Mouse (Mus musculus) regulatory T cell (primary cell): ENCODE data around the gene Slc29a1.

ENCODE experiments used
- in situ Hi-C: fragments of 300-600 bp; cut with MboI, MseI; formaldehyde crosslinking; loops from one replicate; pipeline ENCODE4 v1.15.1; 2025; ENCODE audit warnings: high pct_unique_total_duplicates

Gene Slc29a1

GRCm38 (mm10) chr17:45599446-45600242 lies at the start of gene Slc29a1:
Slc29a1 (minus strand) TSS chr17:45599606.
- in situ Hi-C loops = loop anchor here (25.0 kb wide), 1 partner anchor 1938 kb away; no protein-coding TSS in a partner anchor

- in situ Hi-C loops = no loop called here
Measured at GRCm38 (mm10) chr17:45644185-45644584, 44.8 kb upstream of the Slc29a1 start.

- in situ Hi-C loops = no loop called here
Measured at GRCm38 (mm10) chr17:45642701-45643100, 43.3 kb upstream of the Slc29a1 start.

DNA sequence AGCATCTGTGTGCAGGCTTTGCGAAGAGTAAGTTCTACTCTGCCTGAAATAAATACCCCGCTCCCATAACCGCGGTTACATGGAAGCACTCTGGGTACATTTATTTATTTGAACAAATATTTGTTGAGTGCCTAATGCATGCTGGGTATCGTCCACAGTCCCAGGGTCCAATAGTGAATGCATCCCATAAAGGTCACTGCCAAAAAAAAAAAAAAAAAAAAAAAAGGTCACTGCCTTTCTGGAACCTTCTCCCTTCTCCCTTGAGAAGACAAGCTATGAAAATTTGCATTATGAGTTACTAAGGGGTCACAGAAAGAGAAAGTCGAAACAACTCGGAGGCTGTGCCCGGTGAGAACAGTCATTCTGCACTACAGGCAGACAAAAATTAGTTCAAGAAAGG lies 42.6 kb upstream of the Slc29a1 start:
- in situ Hi-C loops = no loop called here

- in situ Hi-C loops = no loop called here
Measured at GRCm38 (mm10) chr17:45638596-45639295, 39.3 kb upstream of the Slc29a1 start.

GRCm38 (mm10) chr17:45634033-45634432 lies 34.6 kb upstream of the Slc29a1 start:
- in situ Hi-C loops = no loop called here

- in situ Hi-C loops = no loop called here
Measured at GRCm38 (mm10) chr17:45631940-45632339, 32.5 kb upstream of the Slc29a1 start.

GRCm38 (mm10) chr17:45630992-45631391 lies 31.6 kb upstream of the Slc29a1 start:
- in situ Hi-C loops = no loop called here

- in situ Hi-C loops = loop anchor here (5.0 kb wide), 1 partner anchor 43 kb away; no protein-coding TSS in a partner anchor
Measured at GRCm38 (mm10) chr17:45629861-45630694, 30.7 kb upstream of the Slc29a1 start.

GRCm38 (mm10) chr17:45628885-45629855 lies 29.8 kb upstream of the Slc29a1 start:
- in situ Hi-C loops = loop anchor here (5.0 kb wide), 1 partner anchor 42 kb away; no protein-coding TSS in a partner anchor

DNA sequence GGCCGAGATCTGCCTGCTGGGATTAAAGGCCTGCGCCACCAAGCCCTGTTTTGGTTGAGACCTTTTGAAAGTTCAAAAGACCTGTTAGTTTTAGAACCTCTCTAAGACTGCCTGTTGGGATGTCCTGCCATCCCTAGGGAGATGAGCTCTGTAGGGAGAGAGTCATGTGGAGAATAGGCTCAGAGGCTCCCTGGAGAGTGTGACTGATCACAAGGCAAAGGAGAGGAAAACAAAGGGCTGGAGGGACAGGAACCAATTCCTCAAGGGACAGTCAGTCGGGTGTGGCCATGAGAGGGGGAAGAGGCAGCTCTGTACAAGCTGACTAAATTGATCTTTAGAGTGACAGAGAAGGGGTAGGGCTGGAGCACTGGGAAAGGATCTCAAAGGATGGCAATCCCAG lies 28.8 kb upstream of the Slc29a1 start:
- in situ Hi-C loops = loop anchor here (5.0 kb wide), 1 partner anchor 41 kb away; no protein-coding TSS in a partner anchor

DNA sequence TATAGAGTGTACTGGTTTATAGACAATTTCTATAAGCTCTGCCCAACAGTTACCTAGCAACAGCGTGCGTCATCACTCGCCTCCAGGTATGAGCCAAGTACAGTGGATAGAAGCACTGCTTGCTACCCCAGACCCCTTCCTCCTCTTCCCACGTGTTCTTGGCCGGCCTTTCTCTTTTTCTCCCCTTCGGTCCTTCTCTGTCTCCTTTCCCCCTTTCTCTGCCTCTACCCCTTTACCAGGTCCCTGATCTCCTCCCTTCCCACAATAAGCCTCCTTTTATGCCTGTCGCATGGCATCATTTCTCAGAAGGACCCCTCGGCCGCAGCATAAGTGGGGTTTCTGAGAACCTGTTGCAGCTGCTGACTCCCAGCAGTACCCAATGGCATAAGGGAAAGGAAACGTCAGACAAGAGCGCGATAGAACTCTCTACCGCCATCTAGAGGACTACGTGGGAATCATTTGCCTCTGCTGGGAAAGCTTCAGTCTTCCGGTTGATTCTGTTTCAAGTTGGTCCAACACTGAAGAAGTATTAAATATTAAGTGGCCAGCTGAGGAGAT lies 27.2 kb upstream of the Slc29a1 start:
- in situ Hi-C loops = loop anchor here (5.0 kb wide), 1 partner anchor 39 kb away; no protein-coding TSS in a partner anchor

DNA sequence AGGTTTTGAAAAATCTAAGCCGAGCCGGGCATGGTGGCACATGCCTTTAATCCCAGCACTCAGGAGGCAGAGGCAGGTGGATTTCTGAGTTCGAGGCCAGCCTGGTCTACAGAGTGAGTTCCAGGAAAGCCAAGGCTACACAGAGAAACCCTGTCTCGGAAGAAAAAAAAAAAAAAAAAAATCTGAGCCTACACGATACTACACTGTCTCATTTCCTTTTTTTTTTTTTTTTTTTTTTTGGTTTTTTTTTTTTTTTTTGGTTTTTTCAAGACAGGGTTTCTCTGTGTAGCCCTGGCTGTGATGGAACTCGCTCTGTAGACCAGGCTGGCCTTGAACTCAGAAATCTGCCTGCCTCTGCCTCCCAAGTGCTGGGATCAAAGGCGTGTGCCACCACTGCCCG lies 24.0 kb upstream of the Slc29a1 start:
- in situ Hi-C loops = loop anchor here (25.0 kb wide), 1 partner anchor 1914 kb away; no protein-coding TSS in a partner anchor

DNA sequence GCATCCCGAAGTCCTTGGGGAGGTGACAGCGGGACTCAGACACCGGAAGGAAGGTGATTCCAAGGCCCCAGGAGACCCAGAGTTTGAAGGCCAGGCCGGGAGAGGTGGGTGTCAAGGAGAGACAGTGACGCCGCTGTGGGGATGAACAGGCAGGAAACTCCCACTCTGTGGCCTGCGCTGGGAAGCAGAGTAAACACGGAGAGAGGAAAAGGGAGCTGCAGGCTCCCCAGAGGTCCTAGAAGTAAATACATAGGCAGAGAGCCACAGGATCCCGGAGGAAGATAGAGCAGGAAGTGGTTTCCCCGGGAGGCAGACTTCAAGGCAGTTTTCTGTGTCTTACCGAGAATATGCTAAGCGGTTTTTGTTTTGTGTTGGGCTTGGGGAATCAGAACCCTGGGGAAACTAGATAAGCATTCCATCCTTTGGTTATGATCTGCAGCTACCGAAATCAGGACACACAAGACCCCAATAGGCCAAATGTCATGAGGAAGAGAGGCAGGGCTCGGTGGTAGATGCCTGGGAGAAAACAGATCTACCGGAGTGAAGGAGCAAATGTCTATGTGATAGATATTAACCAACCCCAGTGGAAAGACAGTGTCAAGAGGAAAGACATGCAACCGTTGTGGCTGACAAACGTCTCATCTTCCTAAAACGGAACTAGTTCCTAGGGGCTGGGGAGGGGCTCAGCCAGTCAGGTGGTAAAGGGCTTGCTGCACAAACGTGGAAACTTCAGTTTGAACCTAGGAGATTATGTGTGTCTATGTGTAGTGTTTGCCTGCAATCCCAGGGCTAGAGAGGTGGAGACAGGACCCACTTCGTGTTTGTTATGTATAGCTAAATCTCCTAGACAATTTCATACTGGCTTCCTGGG lies 20.2 kb upstream of the Slc29a1 start:
- in situ Hi-C loops = loop anchor here (25.0 kb wide), 1 partner anchor 1918 kb away; no protein-coding TSS in a partner anchor

DNA sequence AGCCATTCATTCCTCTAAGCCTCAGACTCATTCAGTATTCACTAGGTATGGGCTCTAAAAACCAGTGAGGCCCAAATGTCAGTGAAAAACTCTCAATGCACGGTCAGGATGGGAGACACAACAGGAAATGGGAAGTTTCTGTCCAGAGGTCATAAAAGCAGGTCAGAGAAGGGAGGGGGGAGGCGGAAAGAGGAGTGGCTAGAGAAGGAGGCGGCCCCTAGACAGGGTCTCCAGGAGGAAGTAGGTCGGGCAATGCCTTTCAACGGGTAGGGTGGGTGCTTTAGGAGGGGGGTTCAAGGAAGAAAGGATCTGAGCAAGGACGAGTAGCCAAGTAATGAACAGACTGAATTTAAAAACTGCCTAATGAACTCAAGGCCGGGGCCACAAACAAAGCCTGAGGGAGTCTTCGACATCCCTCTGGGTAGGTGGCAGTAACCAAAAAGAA lies 19.6 kb upstream of the Slc29a1 start:
- in situ Hi-C loops = loop anchor here (25.0 kb wide), 1 partner anchor 1918 kb away; no protein-coding TSS in a partner anchor

DNA sequence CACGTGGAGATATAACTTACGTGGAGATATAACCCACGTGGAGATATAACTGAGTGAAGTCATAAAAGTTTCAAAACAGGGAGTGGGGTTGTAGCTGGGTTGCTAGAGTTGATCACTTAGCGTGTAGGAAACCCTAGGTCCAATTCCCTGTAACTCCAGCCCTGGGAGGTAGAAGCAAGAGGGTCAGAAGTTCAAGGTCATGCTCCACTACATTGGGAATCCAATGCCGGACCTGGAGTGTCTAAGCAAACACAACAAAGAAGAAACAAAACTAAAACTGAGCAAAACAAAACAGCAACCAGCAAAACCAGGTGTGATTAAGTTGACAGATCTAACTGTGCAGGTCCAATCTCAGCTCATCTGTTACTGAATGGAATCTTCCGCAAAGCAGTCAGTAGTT lies 18.2 kb upstream of the Slc29a1 start:
- in situ Hi-C loops = loop anchor here (25.0 kb wide), 1 partner anchor 1920 kb away; no protein-coding TSS in a partner anchor

- in situ Hi-C loops = loop anchor here (25.0 kb wide), 1 partner anchor 1921 kb away; no protein-coding TSS in a partner anchor
Measured at GRCm38 (mm10) chr17:45616679-45617078, 17.3 kb upstream of the Slc29a1 start.

GRCm38 (mm10) chr17:45616046-45616650 lies 16.7 kb upstream of the Slc29a1 start:
- in situ Hi-C loops = loop anchor here (25.0 kb wide), 1 partner anchor 1921 kb away; no protein-coding TSS in a partner anchor
